ENCODE assay signal across 13 mouse cellular contexts in genomic region chr1:119196674-119197414, GRCm38 (mm10).
DNase-seq lines count a peak whose midpoint lies in the region; ATAC-seq and TF ChIP-seq lines count a peak whose summit lies in the region.
"Had no signal": no experiment of that assay in that cellular context is flagged by ENCODE, and none has a peak within 500 bp of the region (broad histone marks: within the 10 kb centered on the region; RNA-seq: fewer than 3 reads in every experiment).

No protein-coding gene starts in this region.

- no peak for TF ChIP-seq CTCF in lung, embryonic 14.5 days (IDR thresholded peaks at IDR 0.05; ENCODE audit: low read depth)
- no peak for TF ChIP-seq CTCF in lung, postnatal 0 days (IDR thresholded peaks at IDR 0.05)

- peak overlapping the region; percentile 82 for H3K27ac ChIP-seq in heart, embryonic 10.5 days
- H3K27ac ChIP-seq in lung, embryonic 14.5 days (ENCODE audit: low read depth), result no peak overlapping the region
- no peak overlapping the region for H3K27ac ChIP-seq in lung, postnatal 0 days (ENCODE audit: low read length)
- H3K27ac ChIP-seq in liver, embryonic 13.5 days, result no peak overlapping the region
- H3K27ac ChIP-seq in stomach, embryonic 15.5 days, result no peak overlapping the region
- H3K27ac ChIP-seq: kidney, postnatal 0 days; limb, embryonic 15.5 days; neural tube, embryonic 12.5 days had no signal

- no peaks in the 10 kb centered on the region for H3K36me3 ChIP-seq in heart, embryonic 10.5 days
- H3K36me3 ChIP-seq in lung, embryonic 14.5 days (ENCODE audit: insufficient read depth), result no peaks in the 10 kb centered on the region
- H3K36me3 ChIP-seq in lung, postnatal 0 days (ENCODE audit: insufficient read depth, low read length), result no peaks in the 10 kb centered on the region
- H3K36me3 ChIP-seq in liver, embryonic 13.5 days, result no peaks in the 10 kb centered on the region
- no peaks in the 10 kb centered on the region for H3K36me3 ChIP-seq in stomach, embryonic 15.5 days
- H3K36me3 ChIP-seq: limb, embryonic 15.5 days; neural tube, embryonic 12.5 days had no signal

- ATAC-seq in lung, embryonic 14.5 days (ENCODE audit: insufficient read depth), result peak; percentile 58; the same call in 1 of the 2 replicates
- ATAC-seq in lung, postnatal 0 days, result no peak
- ATAC-seq in liver, embryonic 13.5 days (ENCODE audit: low read depth), result peak; percentile 52; the same call in 1 of the 2 replicates
- peak; percentile 60 for ATAC-seq in stomach, embryonic 15.5 days (ENCODE audit: insufficient read depth, low FRiP score, low read depth)

- H3K4me2 ChIP-seq in lung, embryonic 14.5 days, result no peak overlapping the region
- H3K4me2 ChIP-seq in lung, postnatal 0 days (replicated peaks; ENCODE audit: low read depth, low read length), result no peak overlapping the region
- no peak overlapping the region for H3K4me2 ChIP-seq in liver, embryonic 13.5 days
- no peak overlapping the region for H3K4me2 ChIP-seq in stomach, embryonic 15.5 days
- H3K4me2 ChIP-seq: limb, embryonic 15.5 days; neural tube, embryonic 12.5 days had no signal

- H3K27me3 ChIP-seq in heart, embryonic 10.5 days (ENCODE audit: insufficient read depth, poor library complexity, severe bottlenecking), result no peaks in the 10 kb centered on the region
- H3K27me3 ChIP-seq in lung, embryonic 14.5 days (ENCODE audit: insufficient read depth, low read length), result no peaks in the 10 kb centered on the region
- no peaks in the 10 kb centered on the region for H3K27me3 ChIP-seq in lung, postnatal 0 days (replicated peaks; ENCODE audit: insufficient read depth, low read length)
- no peaks in the 10 kb centered on the region for H3K27me3 ChIP-seq in liver, embryonic 13.5 days
- no peaks in the 10 kb centered on the region for H3K27me3 ChIP-seq in stomach, embryonic 15.5 days (replicated peaks)
- H3K27me3 ChIP-seq: limb, embryonic 15.5 days; megakaryocyte, embryonic 14.5 days; neural tube, embryonic 12.5 days had no signal

- no peak overlapping the region for H3K4me3 ChIP-seq in heart, embryonic 10.5 days
- H3K4me3 ChIP-seq in lung, embryonic 14.5 days (ENCODE audit: low read depth, low read length), result no peak overlapping the region
- H3K4me3 ChIP-seq in lung, postnatal 0 days (ENCODE audit: low read depth, low read length), result no peak overlapping the region
- no peak overlapping the region for H3K4me3 ChIP-seq in liver, embryonic 13.5 days (replicated peaks)
- H3K4me3 ChIP-seq in stomach, embryonic 15.5 days (replicated peaks), result no peak overlapping the region
- H3K4me3 ChIP-seq: limb, embryonic 15.5 days; megakaryocyte, embryonic 14.5 days; neural tube, embryonic 12.5 days had no signal

- 58% methylated on average over 13 of the region's 13 CpGs for WGBS in heart, embryonic 10.5 days
- 32% methylated on average over 13 of the region's 13 CpGs for WGBS in lung, embryonic 14.5 days
- 40% methylated on average over 13 of the region's 13 CpGs for WGBS in lung, postnatal 0 days
- WGBS in liver, embryonic 13.5 days (ENCODE audit: insufficient replicate concordance), result 41% methylated on average over 13 of the region's 13 CpGs
- 46% methylated on average over 13 of the region's 13 CpGs for WGBS in stomach, embryonic 15.5 days

- no peak for TF ChIP-seq EP300 in lung, postnatal 0 days (IDR thresholded peaks at IDR 0.05)

- DNase-seq in heart, embryonic 10.5 days (ENCODE audit: low spot score), result no peak
- DNase-seq in heart, adult 18-20 months, result no peak
- no peak for DNase-seq in lung, embryonic 14.5 days
- no peak for DNase-seq in lung, postnatal 0 days (ENCODE audit: low spot score)
- no peak for DNase-seq in liver, embryonic 13.5 days
- no peak for DNase-seq in thymus, postnatal 4 days
- no peak for DNase-seq in adrenal gland, adult 2 months
- DNase-seq: B cell, adult 2 months had no signal

- H3K4me1 ChIP-seq in heart, embryonic 10.5 days, result peaks cover 40% of the 10 kb centered on the region
- H3K4me1 ChIP-seq in lung, embryonic 14.5 days (ENCODE audit: insufficient read depth), result no peaks in the 10 kb centered on the region
- no peaks in the 10 kb centered on the region for H3K4me1 ChIP-seq in lung, postnatal 0 days (ENCODE audit: insufficient read depth, low read depth, low read length)
- H3K4me1 ChIP-seq in liver, embryonic 13.5 days (replicated peaks), result peaks cover 9% of the 10 kb centered on the region; the same call in 1 of the 2 replicates
- peaks cover 6% of the 10 kb centered on the region; the same call in 1 of the 2 replicates for H3K4me1 ChIP-seq in stomach, embryonic 15.5 days
- H3K4me1 ChIP-seq: limb, embryonic 15.5 days; megakaryocyte, embryonic 14.5 days had no signal

- no peaks in the 10 kb centered on the region for H3K9me3 ChIP-seq in heart, embryonic 10.5 days
- no peaks in the 10 kb centered on the region for H3K9me3 ChIP-seq in lung, embryonic 14.5 days (ENCODE audit: low read depth, low read length)
- no peaks in the 10 kb centered on the region for H3K9me3 ChIP-seq in lung, postnatal 0 days (ENCODE audit: low read length)
- H3K9me3 ChIP-seq in liver, embryonic 13.5 days (replicated peaks), result no peaks in the 10 kb centered on the region
- no peaks in the 10 kb centered on the region for H3K9me3 ChIP-seq in stomach, embryonic 15.5 days
- H3K9me3 ChIP-seq: limb, embryonic 15.5 days; megakaryocyte, embryonic 14.5 days; neural tube, embryonic 12.5 days had no signal

- H3K9ac ChIP-seq in lung, embryonic 14.5 days, result no peak overlapping the region
- no peak overlapping the region for H3K9ac ChIP-seq in lung, postnatal 0 days (replicated peaks; ENCODE audit: low read depth)
- no peak overlapping the region for H3K9ac ChIP-seq in liver, embryonic 13.5 days
- H3K9ac ChIP-seq in stomach, embryonic 15.5 days, result no peak overlapping the region
- H3K9ac ChIP-seq: limb, embryonic 15.5 days; neural tube, embryonic 12.5 days had no signal
